Mouse (Mus musculus) thymus, postnatal 36 days (tissue): ENCODE data around the gene Trabd2b.

Experiments used
- DNase-seq, 2 experiments: peaks; one replicate each; pipeline ENCODE4 v3.0.0; 2022; ENCODE audit warnings: mixed read lengths in 2 of 2

The Trabd2b gene

GRCm38 (mm10) chr4:114652400-114652799 is 245.9 kb downstream of the Trabd2b start:
- no peak for DNase-seq

GRCm38 (mm10) chr4:114657933-114658332 is 251.4 kb downstream of the Trabd2b start:
- no peak for DNase-seq

DNA sequence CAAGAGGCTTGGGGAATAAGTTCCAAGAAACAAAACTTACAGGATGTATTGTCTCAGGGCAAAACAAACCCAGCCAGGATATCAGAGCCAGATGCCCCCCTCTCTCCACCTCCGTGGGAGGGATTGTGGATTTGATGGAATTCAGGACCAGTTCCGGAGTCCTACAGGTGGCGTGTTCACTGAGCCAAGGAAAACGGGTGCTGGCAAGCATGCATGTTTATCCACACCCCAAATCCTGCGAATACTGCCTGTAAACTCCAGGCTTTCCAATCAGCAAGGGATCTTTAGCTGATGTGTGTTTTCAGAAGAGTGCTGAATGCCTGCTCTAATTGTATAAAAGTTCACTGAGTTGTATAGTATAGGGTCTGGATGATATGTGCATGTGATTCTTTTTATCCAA is 253.4 kb downstream of the Trabd2b start:
- no peak for DNase-seq

DNA sequence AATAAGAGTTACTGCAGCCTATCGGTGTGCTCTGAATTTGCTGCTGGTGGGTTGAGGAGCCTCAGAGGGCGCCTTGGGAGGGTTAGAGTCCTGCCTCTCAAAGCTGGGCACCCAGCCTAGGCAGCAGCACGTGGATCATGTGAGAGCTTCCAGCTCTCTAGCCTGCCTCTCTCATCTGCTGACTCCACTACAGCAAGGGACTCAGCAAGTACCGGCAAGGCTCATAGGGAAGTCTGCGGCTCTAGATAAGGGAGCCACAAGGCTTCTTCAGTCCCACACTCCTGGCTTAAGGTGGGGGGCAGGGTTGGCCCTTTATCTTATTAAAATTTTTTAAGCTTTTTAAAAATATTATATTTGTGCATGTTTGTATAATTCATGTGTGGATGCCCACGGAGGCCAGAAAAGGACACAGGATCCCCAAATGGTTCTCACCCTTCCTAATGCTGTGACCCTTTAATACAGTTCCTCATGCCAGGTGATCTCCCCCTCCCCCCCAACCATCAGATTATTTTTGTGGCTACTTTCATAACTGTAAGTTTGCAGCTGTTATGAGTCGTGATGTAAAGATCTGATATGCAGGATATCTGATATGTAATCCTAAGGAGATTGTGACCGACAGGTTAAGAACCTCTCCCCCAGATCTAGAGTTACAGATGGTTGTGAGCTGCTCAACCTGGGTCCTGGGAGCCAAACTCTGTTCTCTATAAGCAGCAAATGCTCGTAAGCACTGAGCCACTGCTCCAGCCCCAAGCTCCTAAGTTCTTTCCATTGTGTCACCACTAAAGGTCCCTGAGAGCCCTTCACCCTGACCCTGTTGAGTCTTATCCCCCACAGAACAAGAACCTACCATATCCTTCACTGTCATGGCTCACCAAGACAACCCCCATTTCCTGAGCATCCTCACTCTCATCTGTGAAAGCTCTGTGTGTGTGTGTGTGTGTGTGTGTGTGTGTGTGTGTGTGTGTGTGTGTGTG is 257.8 kb downstream of the Trabd2b start:
- DNase-seq: no peak
